Mouse (Mus musculus) heart, embryonic 12.5 days (tissue): Measurements from ENCODE around the gene Sult2a1. TPM values are rescaled to one million over a fixed set of nuclear protein-coding genes. Genes with fewer than 3 reads are reported as not detected.
"Not testable (repeated sequence)": the region's sequence is repeated elsewhere in the genome, so short reads cannot be mapped to it uniquely, and the experiment has no call there.

ENCODE experiments used
- ATAC-seq: fragments of 200-750 bp; cut with Nextera tagmentation; 2 replicates; pipeline ENCODE4 v1.8.0; 2017; ENCODE audit warnings: moderate TSS enrichment, moderate library complexity; ENCODE audit not compliant: insufficient number of reproducible peaks, low FRiP score
- H3K27ac ChIP-seq: fragments of 300-500 bp; sonication (generic); 2 replicates; pipeline ENCODE4 v1.5.1; 2016; ENCODE audit warnings: mild to moderate bottlenecking, moderate library complexity; ENCODE audit not compliant: poor library complexity, severe bottlenecking
- H3K27me3 ChIP-seq: fragments of 300-500 bp; sonication (generic); replicated peaks from 2 replicates; pipeline ENCODE4 v1.6.1; 2016; ENCODE audit warnings: mild to moderate bottlenecking, moderate library complexity
- H3K36me3 ChIP-seq: fragments of 300-500 bp; sonication (generic); 2 replicates; pipeline ENCODE4 v1.6.1; 2016; ENCODE audit warnings: mild to moderate bottlenecking, moderate library complexity
- H3K4me1 ChIP-seq: fragments of 300-500 bp; sonication (generic); replicated peaks from 2 replicates; pipeline ENCODE4 v1.6.1; 2016; ENCODE audit warnings: mild to moderate bottlenecking
- H3K4me2 ChIP-seq: fragments of 300-500 bp; sonication (generic); 2 replicates; pipeline ENCODE4 v1.6.1; 2016; ENCODE audit warnings: mild to moderate bottlenecking, moderate library complexity
- H3K4me3 ChIP-seq: fragments of 300-500 bp; sonication (generic); 2 replicates; pipeline ENCODE4 v1.5.1; 2016; ENCODE audit warnings: mild to moderate bottlenecking
- H3K9ac ChIP-seq: fragments of 300-500 bp; sonication (generic); 2 replicates; pipeline ENCODE4 v1.6.1; 2016; ENCODE audit warnings: mild to moderate bottlenecking, moderate library complexity
- H3K9me3 ChIP-seq: fragments of 300-500 bp; sonication (generic); replicated peaks from 2 replicates; pipeline ENCODE4 v1.6.1; 2016; ENCODE audit warnings: mild to moderate bottlenecking, moderate library complexity
- WGBS: fragments of 180-500 bp; shearing (Covaris S2); methylation state at CpG from one replicate; pipeline ENCODE4 v1.1.7; 2016; 5-methylcytosine and 5-hydroxymethylcytosine counted together
- polyA plus RNA-seq: library from polyadenylated mRNA; unstranded; fragments of >200 nt; fragmentation: Nextera tagmentation; extraction: Ambion mirVana; gene quantifications from 2 replicates; pipeline ENCODE4 v1.2.1, GENCODE M21; 2016

Gene Sult2a1
- polyA plus RNA-seq: not detected in 2 replicates

GRCm38 (mm10) chr7:13837309-13837708 is at the start of gene Sult2a1:
Gene Sult2a1 (minus strand): TSS chr7:13837409.
- not testable (repeated sequence) for ATAC-seq, H3K36me3 ChIP-seq, H3K27ac ChIP-seq, H3K9me3 ChIP-seq, H3K27me3 ChIP-seq, H3K4me2 ChIP-seq, H3K4me1 ChIP-seq, H3K9ac ChIP-seq, H3K4me3 ChIP-seq
- 69% methylated on average over 1 of the region's 2 CpGs for WGBS

GRCm38 (mm10) chr7:13813913-13814312 is 23.3 kb downstream of the Sult2a1 start:
- H3K9me3 ChIP-seq: peaks cover 15% of the 10 kb centered on the region; the same call in 1 of the 2 replicates
- no peak overlapping the region for H3K9ac ChIP-seq
- 74% methylated on average over 1 of the region's 1 CpGs for WGBS
- H3K4me3 ChIP-seq: no peak overlapping the region
- no peaks in the 10 kb centered on the region for H3K4me1 ChIP-seq
- no peak overlapping the region for H3K27ac ChIP-seq
- ATAC-seq: no peak
- no peaks in the 10 kb centered on the region for H3K36me3 ChIP-seq
- H3K27me3 ChIP-seq: no peaks in the 10 kb centered on the region
- no peak overlapping the region for H3K4me2 ChIP-seq

Other genes starting within 250 kb of the Sult2a1 start
- not detected in 2 replicates for gene Sult2a5, start 213.4 kb downstream of the Sult2a1 start, polyA plus RNA-seq
- gene Sult2a2, start 103.9 kb downstream of the Sult2a1 start, polyA plus RNA-seq: not detected in 2 replicates
- gene Sult2a4, start 152.2 kb upstream of the Sult2a1 start, polyA plus RNA-seq: not detected in 2 replicates